Mouse (Mus musculus): ENCODE data around the gene Dnaaf1. TPM values are rescaled to one million over a fixed set of nuclear protein-coding genes. Genes with fewer than 3 reads are reported as not detected.

Gene Dnaaf1
- total and polyA plus RNA-seq, 3 experiments, result 0.19 to 0.54 TPM; not detected in 1

GRCm38 (mm10) chr8:119642960-119643359 is 67.9 kb downstream of the Dnaaf1 start:
- H3K79me2 ChIP-seq (ENCODE audit: control insufficient read depth, insufficient read depth, low read length, poor library complexity), result no peaks in the 10 kb centered on the region
- H3K36me3 ChIP-seq (ENCODE audit: control insufficient read depth in 1 of 2, insufficient read depth in 2 of 2, low read length in 2 of 2), result no peaks in the 10 kb centered on the region
- H3K4me1 ChIP-seq (ENCODE audit: control insufficient read depth in 1 of 2, insufficient read depth in 2 of 2, low read length in 2 of 2), result no peaks in the 10 kb centered on the region
- TF ChIP-seq TAL1 (IDR thresholded peaks at IDR 0.05; ENCODE audit: low read length), result no peak
- no peak for TF ChIP-seq NELFE (IDR thresholded peaks at IDR 0.05; ENCODE audit: low read depth, low read length)
- H3K27me3 ChIP-seq (ENCODE audit: control insufficient read depth in 1 of 2, insufficient read depth in 2 of 2, low read length in 2 of 2), result 0 out of 4 replicates have a peak, but pooled peaks cover 0 to 2% of the 10 kb centered on the region in 2 experiments
- no peaks in the 10 kb centered on the region for H3K9me3 ChIP-seq (replicated peaks; ENCODE audit: insufficient read depth, low read length)
- no peak overlapping the region for H3K4me3 ChIP-seq (ENCODE audit: control insufficient read depth in 1 of 2, insufficient read depth in 1 of 2, low read depth in 2 of 2, low read length in 2 of 2)
- DNase-seq (ENCODE audit: low read depth, low spot score), result no peak
- H3K9ac ChIP-seq (ENCODE audit: control insufficient read depth, low read depth, low read length, poor library complexity, severe bottlenecking), result no peak overlapping the region
- H3K27ac ChIP-seq (ENCODE audit: control insufficient read depth, low read depth, low read length), result no peak overlapping the region

- 0 out of 4 replicates have a peak, but pooled peaks cover 0 to 2% of the 10 kb centered on the region in 2 experiments for H3K27me3 ChIP-seq (ENCODE audit: control insufficient read depth in 1 of 2, insufficient read depth in 2 of 2, low read length in 2 of 2)
- H3K36me3 ChIP-seq (ENCODE audit: control insufficient read depth in 1 of 2, insufficient read depth in 2 of 2, low read length in 2 of 2), result no peaks in the 10 kb centered on the region
- no peaks in the 10 kb centered on the region for H3K4me1 ChIP-seq (ENCODE audit: control insufficient read depth in 1 of 2, insufficient read depth in 2 of 2, low read length in 2 of 2)
- TF ChIP-seq ELF1 (IDR thresholded peaks at IDR 0.05; ENCODE audit: low read depth, low read length) (no peak), CTCF (IDR thresholded peaks at IDR 0.05 in 2 of 3, conservative IDR thresholded peaks at IDR 0.05 in 1 of 3; ENCODE audit: control insufficient read depth in 1 of 3, insufficient read depth in 1 of 3, low read depth in 2 of 3, low read length in 3 of 3, poor library complexity in 1 of 3, severe bottlenecking in 1 of 3) (no peak), ZMIZ1 (IDR thresholded peaks at IDR 0.05; ENCODE audit: low read depth, low read length) (no peak), ETS1 (IDR thresholded peaks at IDR 0.05; ENCODE audit: low read depth, low read length) (no peak), CHD1 (IDR thresholded peaks at IDR 0.05; ENCODE audit: low read depth, low read length) (no peak), POLR2A (IDR thresholded peaks at IDR 0.05; ENCODE audit: control insufficient read depth in 1 of 2, insufficient read depth in 1 of 2, low read depth in 1 of 2, low read length in 2 of 2, poor library complexity in 1 of 2) (no peak), E2F4 (IDR thresholded peaks at IDR 0.05; ENCODE audit: borderline replicate concordance, low read depth, low read length) (no peak), TBP (IDR thresholded peaks at IDR 0.05; ENCODE audit: low read depth, low read length) (no peak), MAFK (IDR thresholded peaks at IDR 0.05; ENCODE audit: borderline replicate concordance, low read depth, low read length) (no peak), SMC3 (IDR thresholded peaks at IDR 0.05; ENCODE audit: low read depth, low read length) (no peak), USF2 (IDR thresholded peaks at IDR 0.05; ENCODE audit: borderline replicate concordance in 1 of 2, insufficient read depth in 1 of 2, low read depth in 1 of 2, low read length in 2 of 2) (no peak), NRF1 (IDR thresholded peaks at IDR 0.05; ENCODE audit: insufficient read depth, low read depth, low read length, poor library complexity, severe bottlenecking) (no peak), ZNF384 (IDR thresholded peaks at IDR 0.05; ENCODE audit: low read depth, low read length) (no peak), RCOR1 (IDR thresholded peaks at IDR 0.05; ENCODE audit: low read depth, low read length) (no peak), GATA1 (IDR thresholded peaks at IDR 0.05; ENCODE audit: low read depth, low read length) (no peak), MXI1 (IDR thresholded peaks at IDR 0.05; ENCODE audit: low read depth, low read length) (no peak), RAD21 (IDR thresholded peaks at IDR 0.05; ENCODE audit: low read depth, low read length) (no peak), KAT2A (conservative IDR thresholded peaks at IDR 0.05; ENCODE audit: low read depth, low read length) (no peak), NELFE (IDR thresholded peaks at IDR 0.05; ENCODE audit: low read depth, low read length) (no peak)
- H3K27ac ChIP-seq (ENCODE audit: control insufficient read depth, low read depth, low read length), result no peak overlapping the region
- H3K9me3 ChIP-seq (replicated peaks; ENCODE audit: insufficient read depth, low read length), result no peaks in the 10 kb centered on the region
- DNase-seq (ENCODE audit: low read depth, low spot score), result no peak
- no peak overlapping the region for H3K4me3 ChIP-seq (ENCODE audit: control insufficient read depth in 1 of 2, insufficient read depth in 1 of 2, low read depth in 2 of 2, low read length in 2 of 2)
- H3K79me2 ChIP-seq (ENCODE audit: control insufficient read depth, insufficient read depth, low read length, poor library complexity), result no peaks in the 10 kb centered on the region
- no peak overlapping the region for H3K9ac ChIP-seq (ENCODE audit: control insufficient read depth, low read depth, low read length, poor library complexity, severe bottlenecking)
These were observed 69.5 kb downstream of the Dnaaf1 start for GRCm38 (mm10) chr8:119644429-119644960.

Data from MEL (cell line).